In genomic region chr16:87652924-87653323, GRCm38 (mm10) we compare ENCODE assay signal across 30 mouse cellular contexts. TPM values are rescaled to one million over a fixed set of nuclear protein-coding genes. Genes with fewer than 3 reads are reported as not detected.
DNase-seq lines count a peak whose midpoint lies in the region; ATAC-seq and TF ChIP-seq lines count a peak whose summit lies in the region.
"Had no signal": no experiment of that assay in that cellular context is flagged by ENCODE, and none has a peak within 500 bp of the region (broad histone marks: within the 10 kb centered on the region; RNA-seq: fewer than 3 reads in every experiment).

No protein-coding gene starts in this region.

- no peak overlapping the region for H3K4me3 ChIP-seq in spleen, adult 2 months (ENCODE audit: extremely low read depth, insufficient read depth, insufficient read length)
- H3K4me3 ChIP-seq: embryonic facial prominence, embryonic 13.5 days; forebrain, embryonic 10.5 days; forebrain, embryonic 15.5 days; heart, embryonic 15.5 days; hindbrain, embryonic 12.5 days; left cerebral cortex, adult 2 months; limb, embryonic 12.5 days; megakaryocyte, embryonic 14.5 days; midbrain, embryonic 12.5 days had no signal

- peaks cover 16% of the 10 kb centered on the region; the same call in 1 of the 2 replicates for H3K4me1 ChIP-seq in spleen, adult 2 months (ENCODE audit: control insufficient read depth, insufficient read depth, insufficient read length)
- H3K4me1 ChIP-seq: embryonic facial prominence, embryonic 13.5 days; forebrain, embryonic 10.5 days; forebrain, embryonic 15.5 days; heart, embryonic 15.5 days; hindbrain, embryonic 12.5 days; midbrain, embryonic 12.5 days had no signal

- no peak for TF ChIP-seq POLR2A in spleen, adult 2 months (IDR thresholded peaks at IDR 0.05; ENCODE audit: low read depth, low read length)

- no peak for TF ChIP-seq CTCF in spleen, adult 2 months (IDR thresholded peaks at IDR 0.05; ENCODE audit: extremely low read depth, insufficient read depth, insufficient read length, insufficient replicate concordance)

- H3K27ac ChIP-seq in spleen, adult 2 months (ENCODE audit: insufficient read depth, low read length) = no peak overlapping the region
- H3K27ac ChIP-seq: embryonic facial prominence, embryonic 13.5 days; forebrain, embryonic 10.5 days; forebrain, embryonic 15.5 days; heart, embryonic 15.5 days; hindbrain, embryonic 12.5 days; hindbrain, postnatal 0 days; left cerebral cortex, adult 2 months; midbrain, embryonic 12.5 days; stomach, postnatal 0 days had no signal

- ATAC-seq in hematopoietic stem cell, adult 5-6 weeks (replicated peaks in 1 of 2; ENCODE audit: insufficient read depth in 1 of 2, low FRiP score in 2 of 2, low TSS enrichment in 1 of 2, low read depth in 1 of 2, poor library complexity in 2 of 2, severe bottlenecking in 2 of 2) = peak; percentile 30 to 37
- peak; percentile 51 for ATAC-seq in monocyte, adult 5-6 weeks (replicated peaks; ENCODE audit: insufficient number of reproducible peaks, low FRiP score, low TSS enrichment, poor library complexity, severe bottlenecking)
- ATAC-seq: forebrain, embryonic 15.5 days; hindbrain, postnatal 0 days; intestine, embryonic 16.5 days had no signal

- WGBS in spleen, adult 2 months = 31% methylated on average over 13 of the region's 13 CpGs

- DNase-seq in spleen, adult 2 months (ENCODE audit: low read depth in 1 of 2, low spot score in 2 of 2) = peak; percentile 12 to 65
- DNase-seq in spleen, postnatal 14 days (ENCODE audit: low spot score in 2 of 2) = no peak
- DNase-seq in brain, adult 2 months (ENCODE audit: low read depth, low spot score) = peak; percentile 13
- DNase-seq in ovary, postnatal 14 days (ENCODE audit: low spot score) = no peak
- DNase-seq in gastrocnemius, postnatal 4 days (ENCODE audit: low spot score in 2 of 2) = no peak
- DNase-seq: adrenal gland, adult 8-10 months; cerebellum, adult 8-10 months; cerebellum, postnatal 36 days; embryo, embryonic 11 days; gastrocnemius, postnatal 25 days; kidney, adult 9 months; kidney, postnatal 10 days; layer of hippocampus, adult 9-11 months; right cerebral cortex, postnatal 25 days; thymus, adult 2 months; thymus, postnatal 4 days had no signal

- H3K36me3 ChIP-seq in spleen, adult 2 months (ENCODE audit: control insufficient read depth, insufficient read depth, low read length) = no peaks in the 10 kb centered on the region
- H3K36me3 ChIP-seq: embryonic facial prominence, embryonic 13.5 days; forebrain, embryonic 10.5 days; forebrain, embryonic 15.5 days; heart, embryonic 15.5 days; hindbrain, embryonic 12.5 days; limb, embryonic 12.5 days; midbrain, embryonic 12.5 days had no signal

- no peaks in the 10 kb centered on the region for H3K27me3 ChIP-seq in spleen, adult 2 months (ENCODE audit: control insufficient read depth, insufficient read depth, low read length)
- H3K27me3 ChIP-seq: embryonic facial prominence, embryonic 13.5 days; forebrain, embryonic 15.5 days; heart, embryonic 15.5 days; hindbrain, embryonic 12.5 days; limb, embryonic 12.5 days; megakaryocyte, embryonic 14.5 days; midbrain, embryonic 12.5 days had no signal

RNA-seq across cellular contexts. Expression of gene Bach1, which starts 45.8 kb away (rescaled TPM):
- polyA plus RNA-seq in spleen, adult 2 months (2012; rRNA removed) = 7.6 and 8.8 TPM in 2 replicates
- total RNA-seq in hematopoietic stem cell, adult 5-6 weeks (2017) = 49.6 and 53.0 TPM in 2 replicates
- total RNA-seq in monocyte, adult 5-6 weeks (2017) = 116 to 177 TPM (median 171 TPM) in 3 replicates
- 10 to 100 TPM; 22.7 to 24.8 TPM for total RNA-seq in gastrocnemius, postnatal 4 days (2021)

Comparison
In these comparisons a context has a peak if more than half of its experiments do, and no peak if none do; other contexts are left out.
1. DNase-seq: peak in spleen, adult 2 months (2 of 2) and brain, adult 2 months (single experiment); none in spleen, postnatal 14 days (0 of 2), ovary, postnatal 14 days (single experiment) and gastrocnemius, postnatal 4 days (0 of 2).